Mouse (Mus musculus): ENCODE measurements around the gene Fbxl4. TPM values are rescaled to one million over a fixed set of nuclear protein-coding genes. Genes with fewer than 3 reads are reported as not detected.
A peak's percentile ranks its signal among the peaks of the same experiment; 100 is the strongest.

Fbxl4 gene
- polyA plus RNA-seq, 1 experiment from 2014 or later, result 9.2 TPM

- no peak for DNase-seq (ENCODE audit: low spot score)
- Histone ChIP-seq H3K36me3 (peaks cover 18% of the 10 kb centered on the region), H3K4me3 (no peak overlapping the region), H3K9me3 (no peaks in the 10 kb centered on the region), H3K27me3 (ENCODE audit: insufficient read depth, poor library complexity, severe bottlenecking) (no peaks in the 10 kb centered on the region), H3K27ac (no peak overlapping the region), H3K4me1 (replicated peaks) (peaks cover 16% of the 10 kb centered on the region; the same call in 1 of the 2 replicates)
- 82% methylated on average over 2 of the region's 2 CpGs for WGBS
Observed at GRCm38 (mm10) chr4:22395404-22395803, 38.1 kb downstream of the Fbxl4 start.

DNA sequence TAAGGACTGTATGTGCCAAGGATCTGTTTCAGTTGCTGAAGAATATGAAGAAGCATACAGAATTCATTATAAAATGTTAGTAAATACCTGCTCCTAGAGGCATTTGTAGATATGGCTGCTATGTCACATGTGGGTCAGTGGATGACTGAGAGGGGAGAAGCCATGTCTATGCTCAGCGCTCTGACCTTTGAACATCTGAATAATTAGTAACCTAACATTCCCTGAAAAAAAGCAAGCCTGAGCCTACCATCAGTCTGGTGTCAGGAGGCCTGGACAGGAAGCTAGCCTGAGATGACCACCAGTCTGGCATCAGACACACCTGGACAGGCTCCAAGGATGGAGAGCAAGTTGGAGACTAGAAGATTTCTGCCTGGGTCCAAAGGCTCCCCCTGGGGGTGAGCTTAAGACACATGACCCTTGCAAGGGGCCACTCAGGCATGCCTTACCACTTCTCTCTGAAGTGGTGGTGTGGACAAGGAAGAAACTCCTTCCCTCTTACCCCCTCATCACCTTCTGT is 39.2 kb downstream of the Fbxl4 start:
- H3K27me3 ChIP-seq (ENCODE audit: insufficient read depth, poor library complexity, severe bottlenecking), result no peaks in the 10 kb centered on the region
- H3K27ac ChIP-seq, result no peak overlapping the region
- no peak overlapping the region for H3K4me3 ChIP-seq
- WGBS, result 100% methylated on average over 1 of the region's 1 CpGs
- H3K4me1 ChIP-seq (replicated peaks), result peaks cover 16% of the 10 kb centered on the region; the same call in 1 of the 2 replicates
- H3K9me3 ChIP-seq, result no peaks in the 10 kb centered on the region
- peaks cover 26% of the 10 kb centered on the region for H3K36me3 ChIP-seq
- DNase-seq (ENCODE audit: low spot score), result no peak

GRCm38 (mm10) chr4:22397003-22397402 is 39.7 kb downstream of the Fbxl4 start:
- H3K4me1 ChIP-seq (replicated peaks), result peaks cover 16% of the 10 kb centered on the region; the same call in 1 of the 2 replicates
- H3K36me3 ChIP-seq, result peaks cover 29% of the 10 kb centered on the region
- 95% methylated on average over 5 of the region's 5 CpGs for WGBS
- DNase-seq (ENCODE audit: low spot score), result no peak
- H3K27me3 ChIP-seq (ENCODE audit: insufficient read depth, poor library complexity, severe bottlenecking), result no peaks in the 10 kb centered on the region
- H3K9me3 ChIP-seq, result no peaks in the 10 kb centered on the region
- H3K4me3 ChIP-seq, result no peak overlapping the region
- H3K27ac ChIP-seq, result no peak overlapping the region

DNA sequence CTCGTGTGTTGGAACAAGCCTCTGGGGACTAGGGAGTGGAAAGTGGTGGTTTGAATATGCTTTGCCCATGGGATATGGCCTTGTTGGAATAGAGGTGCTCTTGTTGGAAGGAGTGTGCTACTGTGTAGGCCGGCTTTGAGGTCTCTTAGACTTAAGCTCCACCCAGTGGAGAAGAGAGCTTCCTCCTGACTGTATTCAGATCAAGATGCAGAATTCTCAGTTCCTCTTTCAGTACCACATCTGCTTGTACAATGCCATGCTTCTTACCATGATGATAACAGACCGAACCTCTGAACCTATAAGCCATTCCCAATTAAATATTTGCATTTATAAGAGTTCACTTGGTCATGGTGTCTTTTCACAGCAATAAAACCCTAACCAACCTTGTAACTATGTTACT is 44.7 kb downstream of the Fbxl4 start:
- DNase-seq (ENCODE audit: low spot score), result no peak
- peaks cover 34% of the 10 kb centered on the region for H3K36me3 ChIP-seq
- H3K27ac ChIP-seq, result no peak overlapping the region
- H3K27me3 ChIP-seq (ENCODE audit: insufficient read depth, poor library complexity, severe bottlenecking), result no peaks in the 10 kb centered on the region
- H3K9me3 ChIP-seq, result no peaks in the 10 kb centered on the region
- 86% methylated on average over 3 of the region's 3 CpGs for whole genome bisulfite sequencing
- H3K4me3 ChIP-seq, result no peak overlapping the region
- no peaks in the 10 kb centered on the region for H3K4me1 ChIP-seq (replicated peaks)

DNA sequence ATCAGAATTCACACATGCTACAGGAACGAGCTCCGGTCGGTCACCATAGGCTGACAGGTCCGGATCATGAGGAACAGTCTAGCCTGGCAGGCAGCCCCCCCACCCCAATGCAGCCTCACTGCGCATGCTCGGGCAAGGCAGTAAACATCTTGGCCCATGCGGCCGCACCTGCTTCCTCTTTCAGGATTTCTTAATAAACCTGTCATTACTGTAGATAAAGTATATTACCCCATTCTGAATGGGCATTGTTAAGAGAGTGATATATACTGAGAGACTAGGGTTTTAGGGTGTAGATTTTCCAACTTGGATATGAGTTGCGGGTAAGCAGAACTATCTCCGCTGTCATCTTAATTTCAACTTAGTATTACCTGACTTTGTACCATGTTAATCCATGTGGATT is 45.6 kb downstream of the Fbxl4 start:
- no peaks in the 10 kb centered on the region for H3K27me3 ChIP-seq (ENCODE audit: insufficient read depth, poor library complexity, severe bottlenecking)
- peaks cover 31% of the 10 kb centered on the region for H3K36me3 ChIP-seq
- DNase-seq (ENCODE audit: low spot score), result no peak
- H3K27ac ChIP-seq, result no peak overlapping the region
- 95% methylated on average over 10 of the region's 10 CpGs for WGBS
- H3K9me3 ChIP-seq, result no peaks in the 10 kb centered on the region
- no peak overlapping the region for H3K4me3 ChIP-seq
- H3K4me1 ChIP-seq (replicated peaks), result no peaks in the 10 kb centered on the region

GRCm38 (mm10) chr4:22420627-22421026 is 63.3 kb downstream of the Fbxl4 start:
- Histone ChIP-seq H3K36me3 (0 out of 2 replicates have a peak, but pooled peaks cover 7% of the 10 kb centered on the region), H3K27me3 (ENCODE audit: insufficient read depth, poor library complexity, severe bottlenecking) (no peaks in the 10 kb centered on the region), H3K4me1 (replicated peaks) (no peaks in the 10 kb centered on the region), H3K27ac (no peak overlapping the region), H3K4me3 (no peak overlapping the region), H3K9me3 (no peaks in the 10 kb centered on the region)
- 82% methylated on average over 2 of the region's 2 CpGs for WGBS
- DNase-seq (ENCODE audit: low spot score), result no peak

DNA sequence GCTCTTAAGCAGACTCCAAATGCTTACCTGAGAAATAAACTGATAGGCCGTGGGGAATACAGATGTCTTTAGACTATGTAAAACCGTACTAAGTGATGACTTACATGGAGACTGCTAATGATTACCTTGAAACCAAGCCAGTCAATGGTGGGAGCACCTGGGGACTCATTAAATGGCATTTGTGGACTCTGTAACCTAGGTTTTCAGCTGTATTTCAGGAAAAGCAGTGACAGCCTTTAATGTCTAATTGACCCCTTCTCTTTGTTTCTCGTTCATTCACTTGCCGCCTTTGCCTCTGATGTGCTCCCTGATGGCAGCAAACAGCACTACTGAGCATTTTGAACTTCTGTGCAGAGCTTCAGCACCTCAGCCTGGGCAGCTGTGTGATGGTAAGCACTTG is 65.1 kb downstream of the Fbxl4 start:
- no peak for DNase-seq (ENCODE audit: low spot score)
- Histone ChIP-seq H3K27me3 (ENCODE audit: insufficient read depth, poor library complexity, severe bottlenecking) (no peaks in the 10 kb centered on the region), H3K4me1 (replicated peaks) (no peaks in the 10 kb centered on the region), H3K4me3 (no peak overlapping the region), H3K36me3 (0 out of 2 replicates have a peak, but pooled peaks cover 7% of the 10 kb centered on the region), H3K27ac (no peak overlapping the region), H3K9me3 (no peaks in the 10 kb centered on the region)
- 84% methylated on average over 4 of the region's 4 CpGs for WGBS

DNA sequence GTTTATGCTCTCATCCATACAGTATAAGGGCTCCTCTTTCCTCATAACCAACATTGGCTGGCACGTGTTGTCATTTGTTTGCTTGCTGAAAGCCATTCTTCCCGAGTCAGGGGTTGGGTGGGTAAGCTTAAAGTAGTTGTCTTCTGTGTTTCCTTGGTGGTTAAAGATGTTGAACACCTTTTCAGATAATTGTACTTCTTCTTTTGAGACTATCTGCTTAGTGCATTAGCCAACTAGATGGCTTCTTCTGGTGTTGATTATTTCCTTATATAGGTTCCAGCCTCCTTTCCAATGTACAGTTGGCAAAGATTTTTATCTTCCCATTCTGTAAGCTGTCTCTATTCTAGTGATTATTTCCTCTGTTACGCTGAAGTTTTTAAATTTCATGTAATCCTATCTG is 70.8 kb downstream of the Fbxl4 start:
- H3K27ac ChIP-seq, result no peak overlapping the region
- no peak overlapping the region for H3K4me3 ChIP-seq
- no peak for DNase-seq (ENCODE audit: low spot score)
- H3K4me1 ChIP-seq (replicated peaks), result no peaks in the 10 kb centered on the region
- no peaks in the 10 kb centered on the region for H3K9me3 ChIP-seq
- WGBS, result 94% methylated on average over 3 of the region's 3 CpGs
- no peaks in the 10 kb centered on the region for H3K27me3 ChIP-seq (ENCODE audit: insufficient read depth, poor library complexity, severe bottlenecking)
- 0 out of 2 replicates have a peak, but pooled peaks cover 5% of the 10 kb centered on the region for H3K36me3 ChIP-seq

GRCm38 (mm10) chr4:22469575-22469974 is 112.2 kb downstream of the Fbxl4 start:
- DNase-seq (ENCODE audit: low spot score), result no peak
- WGBS, result 83% methylated on average over 1 of the region's 1 CpGs
- Histone ChIP-seq H3K27me3 (ENCODE audit: insufficient read depth, poor library complexity, severe bottlenecking) (no peaks in the 10 kb centered on the region), H3K4me1 (replicated peaks) (no peaks in the 10 kb centered on the region), H3K27ac (no peak overlapping the region), H3K9me3 (no peaks in the 10 kb centered on the region), H3K36me3 (no peaks in the 10 kb centered on the region), H3K4me3 (no peak overlapping the region)

DNA sequence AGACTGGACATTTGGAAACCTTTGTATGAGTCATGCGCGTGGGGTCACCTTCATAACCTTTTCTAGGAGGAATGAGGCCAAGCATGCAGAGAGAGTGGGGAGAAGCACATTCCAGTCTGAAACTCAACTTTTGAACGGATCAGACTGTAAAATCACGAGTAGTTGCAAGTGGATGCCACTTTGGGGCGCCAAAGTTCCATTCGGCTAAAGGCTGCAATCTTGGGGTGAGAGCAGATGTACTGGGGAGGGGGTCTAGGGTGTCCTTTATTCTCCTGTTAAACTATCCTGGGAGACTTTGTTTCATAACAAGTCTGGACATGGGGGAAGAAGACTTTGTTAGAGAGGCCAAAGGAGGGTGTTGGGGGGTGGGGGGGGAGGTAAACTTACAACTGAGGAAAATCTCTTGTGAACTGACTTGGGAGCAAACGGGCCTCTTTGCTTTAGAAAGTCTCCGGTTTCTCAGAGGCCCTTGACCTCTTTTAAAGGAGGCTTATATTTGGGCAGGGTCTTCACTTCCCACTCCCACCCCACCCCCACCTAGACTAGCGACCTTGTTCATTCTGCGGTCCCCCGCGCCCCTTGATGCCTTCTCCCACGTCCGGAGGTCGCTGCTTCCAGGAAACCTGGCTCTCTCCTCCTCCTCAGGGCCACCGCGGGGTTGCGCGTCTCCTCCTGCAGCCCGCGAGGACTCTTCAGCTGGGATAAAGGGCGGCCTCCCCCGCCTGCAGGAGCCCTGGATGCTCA is 119.8 kb downstream of the Fbxl4 start:
- peak overlapping the region; percentile 99 for H3K27ac ChIP-seq
- DNase-seq (ENCODE audit: low spot score), result peak; percentile 85
- H3K4me1 ChIP-seq (replicated peaks), result peaks cover 43% of the 10 kb centered on the region
- H3K27me3 ChIP-seq (ENCODE audit: insufficient read depth, poor library complexity, severe bottlenecking), result peaks cover 37% of the 10 kb centered on the region
- H3K4me3 ChIP-seq, result peak overlapping the region; percentile 82
- WGBS, result under 1% methylated on average over 23 of the region's 23 CpGs
- no peaks in the 10 kb centered on the region for H3K9me3 ChIP-seq
- peaks cover 14% of the 10 kb centered on the region; the same call in 1 of the 2 replicates for H3K36me3 ChIP-seq

GRCm38 (mm10) chr4:22477711-22478230 is 120.4 kb downstream of the Fbxl4 start:
- DNase-seq (ENCODE audit: low spot score), result no peak
- peak overlapping the region; percentile 99 for H3K27ac ChIP-seq
- WGBS, result under 1% methylated on average over 28 of the region's 28 CpGs
- peak overlapping the region; percentile 82 for H3K4me3 ChIP-seq
- peaks cover 15% of the 10 kb centered on the region; the same call in 1 of the 2 replicates for H3K36me3 ChIP-seq
- H3K4me1 ChIP-seq (replicated peaks), result peaks cover 43% of the 10 kb centered on the region
- peaks cover 39% of the 10 kb centered on the region for H3K27me3 ChIP-seq (ENCODE audit: insufficient read depth, poor library complexity, severe bottlenecking)
- H3K9me3 ChIP-seq, result no peaks in the 10 kb centered on the region

DNA sequence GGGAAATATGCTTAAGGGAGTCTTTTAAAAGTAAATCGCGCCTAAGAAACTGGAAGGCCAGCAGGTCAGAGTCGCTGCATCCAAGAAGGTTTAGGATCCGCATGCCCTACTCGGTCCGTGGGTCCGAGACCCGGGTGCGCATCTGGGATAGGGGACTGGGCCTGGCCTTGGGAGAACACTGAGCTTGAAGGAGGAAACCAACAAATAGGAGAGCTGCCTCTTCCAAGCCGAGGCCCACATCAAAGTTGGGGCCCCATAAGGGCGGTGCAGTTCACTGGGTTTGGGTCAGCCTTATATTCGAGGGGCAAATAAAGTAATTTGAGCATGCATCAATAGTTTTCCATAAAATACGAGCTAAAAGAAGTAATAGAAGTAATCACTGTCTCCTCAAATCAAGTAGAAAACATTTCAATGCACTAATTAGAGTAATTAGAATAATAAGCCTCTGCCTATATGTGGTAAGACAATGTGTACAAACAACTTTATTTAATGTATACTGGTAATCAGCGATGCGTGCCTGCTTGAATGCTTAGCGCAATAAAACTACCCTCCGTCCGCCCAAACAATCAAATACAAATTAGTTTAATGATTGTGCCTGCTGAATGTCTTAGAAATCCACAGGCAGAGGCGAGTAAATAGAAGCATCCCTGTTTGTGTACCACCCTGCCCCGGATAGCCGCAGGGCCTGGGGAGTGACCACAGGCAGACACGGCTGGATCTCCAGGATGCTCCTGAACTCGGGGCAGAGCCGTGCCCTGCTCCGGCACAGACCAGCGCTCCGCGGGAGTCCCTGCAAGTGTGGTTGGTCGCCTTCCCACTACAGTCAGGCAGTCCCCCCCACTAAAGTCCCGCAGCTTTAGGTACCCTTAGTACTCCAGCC is 121.4 kb downstream of the Fbxl4 start:
- H3K27me3 ChIP-seq (ENCODE audit: insufficient read depth, poor library complexity, severe bottlenecking), result peaks cover 44% of the 10 kb centered on the region
- H3K4me1 ChIP-seq (replicated peaks), result peaks cover 43% of the 10 kb centered on the region
- H3K36me3 ChIP-seq, result peaks cover 23% of the 10 kb centered on the region; the same call in 1 of the 2 replicates
- H3K27ac ChIP-seq, result peak overlapping the region; percentile 99
- peak; percentile 55 for DNase-seq (ENCODE audit: low spot score)
- WGBS, result 1% methylated on average over 30 of the region's 30 CpGs
- H3K9me3 ChIP-seq, result no peaks in the 10 kb centered on the region
- peak overlapping the region; percentile 82 for H3K4me3 ChIP-seq
